19 mouse cellular contexts compared by ENCODE assay signal in genomic region chr2:122156051-122156700, GRCm38 (mm10). TPM values are rescaled to one million over a fixed set of nuclear protein-coding genes. Genes with fewer than 3 reads are reported as not detected.
DNase-seq lines count a peak whose midpoint lies in the region; ATAC-seq and TF ChIP-seq lines count a peak whose summit lies in the region.
"Had no signal": no experiment of that assay in that cellular context is flagged by ENCODE, and none has a peak within 500 bp of the region (broad histone marks: within the 10 kb centered on the region; RNA-seq: fewer than 3 reads in every experiment).

No protein-coding gene starts in this region.

- intact Hi-C loops in heart, postnatal 25 days (cut with DNase I) = no loop called here

- peak overlapping the region; percentile 61 for H3K27ac ChIP-seq in liver, embryonic 15.5 days (replicated peaks)
- no peak overlapping the region for H3K27ac ChIP-seq in forebrain, postnatal 0 days (ENCODE audit: low read depth, low read length)
- H3K27ac ChIP-seq: embryonic facial prominence, embryonic 12.5 days; forebrain, embryonic 10.5 days; hindbrain, embryonic 12.5 days; limb, embryonic 13.5 days; midbrain, embryonic 10.5 days had no signal

- no peak for TF ChIP-seq CTCF in forebrain, postnatal 0 days (IDR thresholded peaks at IDR 0.05; ENCODE audit: low read depth)

- DNase-seq in heart, adult 11 months = peak; percentile 90
- no peak for DNase-seq in heart, postnatal 25 days (ENCODE audit: low spot score)
- DNase-seq in thymus, postnatal 14 days = peak; percentile 23
- no peak for DNase-seq in thymus, postnatal 0 days (ENCODE audit: low spot score)
- DNase-seq in gastrocnemius, postnatal 4 days (ENCODE audit: low spot score in 2 of 2) = no peak
- DNase-seq in forebrain, postnatal 0 days = no peak
- DNase-seq in adipocyte (ENCODE audit: low spot score) = no peak
- DNase-seq: cerebellum, postnatal 10 days; layer of hippocampus, postnatal 36 days had no signal

- peaks cover 17% of the 10 kb centered on the region for H3K36me3 ChIP-seq in liver, embryonic 15.5 days (replicated peaks)
- H3K36me3 ChIP-seq in forebrain, postnatal 0 days (ENCODE audit: insufficient read depth) = no peaks in the 10 kb centered on the region

- H3K4me3 ChIP-seq in liver, embryonic 15.5 days (replicated peaks) = no peak overlapping the region
- no peak overlapping the region for H3K4me3 ChIP-seq in forebrain, postnatal 0 days (ENCODE audit: low read depth, low read length)
- H3K4me3 ChIP-seq: embryonic facial prominence, embryonic 12.5 days; forebrain, embryonic 10.5 days; heart, embryonic 12.5 days; hindbrain, embryonic 12.5 days; limb, embryonic 13.5 days; midbrain, embryonic 10.5 days had no signal

- H3K9ac ChIP-seq in liver, embryonic 15.5 days = no peak overlapping the region
- no peak overlapping the region for H3K9ac ChIP-seq in forebrain, postnatal 0 days
- H3K9ac ChIP-seq: embryonic facial prominence, embryonic 12.5 days; heart, embryonic 12.5 days; hindbrain, embryonic 12.5 days; limb, embryonic 13.5 days had no signal

- H3K27me3 ChIP-seq in liver, embryonic 15.5 days = no peaks in the 10 kb centered on the region
- H3K27me3 ChIP-seq in forebrain, postnatal 0 days (ENCODE audit: insufficient read depth, low read length) = no peaks in the 10 kb centered on the region
- H3K27me3 ChIP-seq: embryonic facial prominence, embryonic 12.5 days; heart, embryonic 12.5 days; hindbrain, embryonic 12.5 days; limb, embryonic 13.5 days had no signal

- peak overlapping the region; percentile 6 for H3K4me2 ChIP-seq in liver, embryonic 15.5 days
- H3K4me2 ChIP-seq in forebrain, postnatal 0 days (ENCODE audit: low read depth) = no peak overlapping the region
- H3K4me2 ChIP-seq: embryonic facial prominence, embryonic 12.5 days; heart, embryonic 12.5 days; hindbrain, embryonic 12.5 days; limb, embryonic 13.5 days had no signal

- H3K4me1 ChIP-seq in liver, embryonic 15.5 days (replicated peaks) = peaks cover 37% of the 10 kb centered on the region
- H3K4me1 ChIP-seq in forebrain, postnatal 0 days (ENCODE audit: insufficient read depth) = no peaks in the 10 kb centered on the region
- H3K4me1 ChIP-seq: embryonic facial prominence, embryonic 12.5 days; forebrain, embryonic 10.5 days; hindbrain, embryonic 12.5 days; limb, embryonic 13.5 days had no signal

- ATAC-seq in liver, embryonic 15.5 days (ENCODE audit: insufficient read depth) = peak; percentile 62
- ATAC-seq in forebrain, postnatal 0 days = no peak

- 43% methylated on average over 4 of the region's 4 CpGs for WGBS in liver, embryonic 15.5 days (ENCODE audit: insufficient replicate concordance)
- WGBS in forebrain, postnatal 0 days = 87% methylated on average over 4 of the region's 4 CpGs

- no peaks in the 10 kb centered on the region for H3K9me3 ChIP-seq in liver, embryonic 15.5 days (replicated peaks)
- H3K9me3 ChIP-seq in forebrain, postnatal 0 days (ENCODE audit: low read length) = no peaks in the 10 kb centered on the region
- H3K9me3 ChIP-seq: embryonic facial prominence, embryonic 12.5 days; forebrain, embryonic 10.5 days; G1E; heart, embryonic 12.5 days; hindbrain, embryonic 12.5 days; limb, embryonic 13.5 days; midbrain, embryonic 10.5 days had no signal

RNA-seq across cellular contexts. Expression of gene Trim69, which starts 4.3 kb away (rescaled TPM):
- total RNA-seq in heart, postnatal 25 days (2021) = not detected
- 0.08 and 0.14 TPM in 2 replicates for polyA plus RNA-seq in thymus, postnatal 0 days (2015; fragmentation: Nextera tagmentation; extraction: Ambion mirVana)
- polyA plus RNA-seq in liver, embryonic 15.5 days (2015; fragmentation: Nextera tagmentation; extraction: Ambion mirVana) = not detected in 2 replicates
- total RNA-seq in gastrocnemius, postnatal 4 days (2021) = not detected
- not detected in 2 replicates for total RNA-seq in forebrain, postnatal 0 days (2014; rRNA removed)
- not detected in 2 replicates for polyA plus RNA-seq in forebrain, postnatal 0 days (2015; fragmentation: Nextera tagmentation; extraction: Ambion mirVana)
- total RNA-seq: G1E; gastrocnemius, adult 18-20 months; layer of hippocampus, postnatal 36 days had no signal
- polyA plus RNA-seq: embryonic facial prominence, embryonic 12.5 days; forebrain, embryonic 10.5 days; G1E; heart, embryonic 12.5 days; hindbrain, embryonic 12.5 days; kidney, embryonic 16.5 days; limb, embryonic 13.5 days; midbrain, embryonic 10.5 days had no signal

RNA-seq across cellular contexts. Expression of gene B2m, which starts 8.7 kb away (rescaled TPM):
- 100 to 1,000 TPM; 132 to 152 TPM for total RNA-seq in heart, postnatal 25 days (2021)
- polyA plus RNA-seq in thymus, postnatal 0 days (2015; fragmentation: Nextera tagmentation; extraction: Ambion mirVana) = 1,787 and 1,863 TPM in 2 replicates
- polyA plus RNA-seq in liver, embryonic 15.5 days (2015; fragmentation: Nextera tagmentation; extraction: Ambion mirVana) = 416 and 443 TPM in 2 replicates
- total RNA-seq in gastrocnemius, postnatal 4 days (2021) = 100 to 1,000 TPM; 168 to 182 TPM
- 46.6 and 90.7 TPM in 2 replicates for total RNA-seq in forebrain, postnatal 0 days (2014; rRNA removed)
- polyA plus RNA-seq in forebrain, postnatal 0 days (2015; fragmentation: Nextera tagmentation; extraction: Ambion mirVana) = 152 and 178 TPM in 2 replicates

RNA-seq across cellular contexts. Expression of gene Patl2, which starts 29.8 kb away (rescaled TPM):
- total RNA-seq in heart, postnatal 25 days (2021) = not detected
- polyA plus RNA-seq in thymus, postnatal 0 days (2015; fragmentation: Nextera tagmentation; extraction: Ambion mirVana) = 1.1 and 2.5 TPM in 2 replicates
- polyA plus RNA-seq in liver, embryonic 15.5 days (2015; fragmentation: Nextera tagmentation; extraction: Ambion mirVana) = 0.06 TPM in 1 of 2 replicates, not detected in the other
- total RNA-seq in gastrocnemius, postnatal 4 days (2021) = not detected
- total RNA-seq in forebrain, postnatal 0 days (2014; rRNA removed) = not detected in 2 replicates
- not detected in 2 replicates for polyA plus RNA-seq in forebrain, postnatal 0 days (2015; fragmentation: Nextera tagmentation; extraction: Ambion mirVana)
- total RNA-seq: gastrocnemius, adult 18-20 months had no signal
- polyA plus RNA-seq: embryonic facial prominence, embryonic 12.5 days; forebrain, embryonic 10.5 days; heart, embryonic 12.5 days; hindbrain, embryonic 12.5 days; kidney, embryonic 16.5 days; limb, embryonic 13.5 days; midbrain, embryonic 10.5 days had no signal

RNA-seq across cellular contexts. Expression of gene Terb2, which starts 29.9 kb away (rescaled TPM):
- not detected for total RNA-seq in heart, postnatal 25 days (2021)
- polyA plus RNA-seq in thymus, postnatal 0 days (2015; fragmentation: Nextera tagmentation; extraction: Ambion mirVana) = not detected in 2 replicates
- not detected in 2 replicates for polyA plus RNA-seq in liver, embryonic 15.5 days (2015; fragmentation: Nextera tagmentation; extraction: Ambion mirVana)
- not detected for total RNA-seq in gastrocnemius, postnatal 4 days (2021)
- total RNA-seq in forebrain, postnatal 0 days (2014; rRNA removed) = not detected in 2 replicates
- polyA plus RNA-seq in forebrain, postnatal 0 days (2015; fragmentation: Nextera tagmentation; extraction: Ambion mirVana) = not detected in 2 replicates
- total RNA-seq: G1E; gastrocnemius, adult 18-20 months; layer of hippocampus, postnatal 36 days had no signal
- polyA plus RNA-seq: embryonic facial prominence, embryonic 12.5 days; forebrain, embryonic 10.5 days; G1E; heart, embryonic 12.5 days; hindbrain, embryonic 12.5 days; kidney, embryonic 16.5 days; limb, embryonic 13.5 days; midbrain, embryonic 10.5 days had no signal

RNA-seq across cellular contexts. Expression of gene Spg11, which starts 38.0 kb away (rescaled TPM):
- 10 to 100 TPM; 10.2 to 11.3 TPM for total RNA-seq in heart, postnatal 25 days (2021)
- polyA plus RNA-seq in thymus, postnatal 0 days (2015; fragmentation: Nextera tagmentation; extraction: Ambion mirVana) = 5.8 and 6.9 TPM in 2 replicates
- 2.7 and 3.6 TPM in 2 replicates for polyA plus RNA-seq in liver, embryonic 15.5 days (2015; fragmentation: Nextera tagmentation; extraction: Ambion mirVana)
- 10 to 100 TPM; 11.4 to 12.8 TPM for total RNA-seq in gastrocnemius, postnatal 4 days (2021)
- total RNA-seq in forebrain, postnatal 0 days (2014; rRNA removed) = 18.3 and 22.7 TPM in 2 replicates
- 2.7 and 4.5 TPM in 2 replicates for polyA plus RNA-seq in forebrain, postnatal 0 days (2015; fragmentation: Nextera tagmentation; extraction: Ambion mirVana)

Comparison
In these comparisons a context has a peak if more than half of its experiments do, and no peak if none do; other contexts are left out.
1. DNase-seq: peak in heart, adult 11 months (single experiment) and thymus, postnatal 14 days (single experiment); none in heart, postnatal 25 days (single experiment), thymus, postnatal 0 days (single experiment), gastrocnemius, postnatal 4 days (0 of 2), forebrain, postnatal 0 days (single experiment) and adipocyte (single experiment).